Mouse (Mus musculus) frontal cortex, postnatal 25 days (tissue): ENCODE measurements around the gene Dnah2.
A peak's percentile ranks its signal among the peaks of the same experiment; 100 is the strongest.

Source experiments
- DNase-seq, 2 experiments: peaks; one replicate each; pipeline ENCODE4 v3.0.0; 2022; ENCODE audit warnings: low spot score in 2 of 2

Gene Dnah2

DNA sequence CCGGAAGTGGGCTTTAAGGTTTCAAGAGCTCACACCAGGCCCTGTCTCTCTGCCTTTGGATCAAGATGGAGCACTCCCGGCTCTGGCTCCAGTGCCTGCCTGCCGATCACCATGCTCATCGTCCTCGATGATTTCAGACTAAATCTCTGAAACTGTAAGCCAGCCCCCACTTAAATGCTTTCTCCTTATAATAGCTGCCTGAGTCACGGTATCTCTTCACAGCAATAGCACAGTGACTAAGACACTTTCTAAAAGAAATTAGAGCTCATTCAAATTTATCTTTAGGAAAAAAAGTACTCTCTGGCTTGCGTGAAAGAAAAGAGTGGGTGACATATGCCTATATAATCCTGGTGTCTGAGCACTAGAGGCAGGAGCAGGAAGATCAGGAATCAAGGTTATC, 84.9 kb downstream of the Dnah2 start:
- DNase-seq, result no peak

- DNase-seq, result no peak
Observed at GRCm38 (mm10) chr11:69461568-69461967, 87.3 kb downstream of the Dnah2 start.

- no peak for DNase-seq
Observed at GRCm38 (mm10) chr11:69459883-69460282, 89.0 kb downstream of the Dnah2 start.

DNA sequence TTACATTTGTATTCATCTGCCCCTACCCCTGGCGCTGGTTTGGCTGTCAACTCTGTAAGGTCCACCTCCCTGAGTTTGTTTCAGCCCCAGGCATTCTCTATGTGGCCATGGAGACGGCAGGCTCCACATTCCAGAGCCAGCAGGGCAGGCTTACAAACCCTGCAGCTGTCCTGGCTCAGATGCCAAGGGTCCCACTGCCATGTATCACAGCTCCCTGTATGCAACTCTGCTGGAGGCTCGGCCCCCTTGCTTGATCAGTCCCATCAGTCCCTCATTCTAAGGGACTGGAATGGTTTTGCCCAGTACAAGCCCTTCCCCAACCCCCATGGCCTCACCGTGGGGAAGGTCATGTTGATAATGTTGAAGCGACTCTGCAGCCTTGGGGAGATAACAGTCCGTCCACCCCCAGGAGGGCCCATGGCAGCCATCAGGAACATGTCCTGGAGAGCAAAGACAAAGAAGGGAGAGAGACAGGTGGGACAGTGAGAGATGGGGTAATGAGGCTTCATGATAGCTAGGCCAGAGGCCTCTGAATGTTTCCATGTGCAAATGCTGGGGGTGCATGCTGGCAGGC, 91.8 kb downstream of the Dnah2 start:
- no peak for DNase-seq

DNA sequence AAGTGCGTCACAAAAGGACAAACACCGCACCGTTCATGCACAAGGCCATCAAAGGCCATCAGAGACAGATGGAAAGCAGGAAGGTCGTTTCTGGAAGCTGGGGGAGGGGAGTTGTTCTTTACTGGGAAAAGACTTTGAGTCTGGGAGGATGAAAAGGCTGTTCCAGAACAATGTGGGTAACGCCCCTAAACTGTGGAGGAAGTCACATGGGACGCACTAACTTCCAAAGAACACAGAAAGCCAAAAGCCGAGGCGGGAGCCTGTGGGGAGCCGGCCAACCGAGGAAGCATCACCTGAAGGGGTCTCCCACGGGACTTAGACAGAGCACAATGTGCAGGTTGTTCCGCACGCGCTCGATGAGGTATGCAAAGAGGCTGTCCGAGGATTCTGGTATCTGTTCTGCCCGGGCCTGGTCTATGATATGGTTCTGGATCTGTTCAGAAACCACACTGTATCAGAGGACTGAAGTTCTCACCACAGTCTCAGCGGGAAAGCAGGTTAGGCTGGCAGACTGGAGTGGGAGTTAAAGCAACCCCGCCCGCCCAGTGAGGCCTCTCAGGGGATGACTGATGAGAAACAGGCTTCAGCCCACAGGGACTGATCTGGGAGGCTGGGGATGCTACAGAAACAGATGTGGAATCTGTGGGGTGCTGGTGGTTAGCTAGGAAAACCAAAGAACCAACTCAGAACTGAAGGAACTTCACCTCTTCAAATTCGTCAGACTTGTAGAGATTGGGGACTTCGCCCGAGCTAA, 96.6 kb downstream of the Dnah2 start:
- DNase-seq, result no peak

DNA sequence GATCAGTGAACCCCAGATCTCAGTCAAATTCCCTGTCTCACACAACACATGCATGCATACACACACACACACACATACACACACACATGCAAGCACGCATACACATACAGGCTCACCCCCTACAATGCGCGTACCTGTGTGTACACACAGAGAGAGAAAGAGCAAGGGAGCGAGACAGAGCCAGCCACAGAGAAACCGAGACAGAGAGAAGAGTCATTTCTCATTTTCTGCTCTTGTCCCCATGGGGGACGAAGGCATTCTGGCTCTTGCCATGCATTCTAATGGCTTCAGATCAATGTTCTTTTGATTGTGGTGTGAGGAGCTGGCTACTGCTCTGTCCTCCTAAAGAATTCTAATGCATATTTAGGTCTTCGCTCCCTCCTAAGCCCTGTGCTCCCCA, 101.6 kb downstream of the Dnah2 start:
- no peak for DNase-seq

DNA sequence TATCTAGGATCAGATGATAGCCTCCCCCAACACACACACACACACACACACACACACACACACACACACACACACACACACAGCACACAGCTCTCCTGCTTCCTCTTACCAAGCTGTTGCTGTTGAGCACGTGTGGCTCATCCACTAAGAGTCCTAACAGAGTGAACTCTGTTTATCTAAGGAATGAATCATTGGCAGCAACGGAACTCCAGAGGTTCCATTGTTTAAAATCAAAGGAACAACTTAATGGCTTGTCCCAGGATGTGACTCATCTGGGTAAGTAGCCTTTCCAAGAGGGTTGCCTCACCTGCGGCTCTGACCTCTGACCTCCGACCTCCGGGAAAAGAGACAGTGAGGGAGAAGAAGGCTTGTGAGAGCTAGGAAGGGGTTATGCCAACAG, 105.6 kb downstream of the Dnah2 start:
- no peak for DNase-seq

- DNase-seq, result no peak
Observed at GRCm38 (mm10) chr11:69437291-69437690, 111.6 kb downstream of the Dnah2 start.

- DNase-seq, result no peak
Observed at GRCm38 (mm10) chr11:69433189-69433588, 115.7 kb downstream of the Dnah2 start.

DNA sequence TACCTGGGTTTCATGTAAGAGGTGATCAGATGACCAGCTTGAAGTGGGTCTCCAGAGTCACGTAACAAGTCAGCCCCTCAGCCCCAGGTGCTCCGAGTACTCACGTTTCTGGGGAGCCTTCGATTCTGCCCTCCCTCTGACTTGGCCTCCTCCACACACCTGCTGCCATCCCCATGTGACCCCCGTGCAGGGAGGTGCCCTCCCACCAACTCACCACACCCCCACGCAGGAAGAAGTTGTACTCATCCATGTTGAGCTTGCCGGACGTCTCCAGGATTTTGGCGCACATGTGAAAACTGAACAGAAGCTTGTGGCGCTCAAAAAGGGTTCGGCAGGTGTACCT, 116.3 kb downstream of the Dnah2 start:
- DNase-seq, result no peak

GRCm38 (mm10) chr11:69431829-69432639, 116.9 kb downstream of the Dnah2 start:
- peak in 1 of 2 experiments; percentile 62 for DNase-seq

DNA sequence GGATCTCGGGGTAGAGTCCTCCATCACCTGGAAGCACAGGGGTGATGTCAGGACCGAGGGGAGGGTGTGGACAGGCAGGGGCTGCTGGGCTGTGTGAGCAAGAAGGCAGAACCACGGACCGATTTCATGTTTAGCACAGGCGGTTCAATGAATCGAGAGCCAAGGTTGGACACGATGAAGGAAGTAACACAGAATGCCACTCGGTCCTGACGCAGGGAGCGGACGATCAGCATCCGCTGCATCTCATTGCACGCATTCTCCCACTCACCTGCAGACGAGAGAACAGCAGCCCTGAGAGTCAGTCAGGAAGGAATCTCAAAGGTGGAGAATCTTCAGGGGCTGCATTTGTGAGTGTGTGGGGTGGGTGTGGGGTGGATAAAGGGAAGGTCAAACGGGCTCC, 118.3 kb downstream of the Dnah2 start:
- DNase-seq, result no peak

- no peak for DNase-seq
Observed at GRCm38 (mm10) chr11:69429313-69429712, 119.6 kb downstream of the Dnah2 start.

DNA sequence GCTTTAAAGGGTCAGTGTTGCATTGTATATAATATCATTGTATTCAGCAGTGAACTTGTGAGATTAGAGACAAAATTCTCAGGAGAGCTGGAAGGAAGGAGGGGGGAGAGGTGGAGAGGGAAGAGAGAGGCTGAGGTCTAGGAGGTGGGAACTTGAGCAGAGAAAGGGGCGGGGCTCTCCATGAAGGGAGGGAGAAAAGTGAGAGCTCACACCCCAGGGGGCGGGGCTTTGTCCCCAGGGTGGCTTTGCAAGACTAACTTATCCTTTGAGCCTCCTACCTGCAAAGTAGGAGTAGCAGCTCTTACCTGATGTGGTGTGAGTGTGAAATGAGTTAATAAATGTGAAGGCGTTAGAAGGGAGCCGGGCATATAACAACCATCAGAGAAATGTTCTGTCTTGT, 120.2 kb downstream of the Dnah2 start:
- DNase-seq, result no peak

DNA sequence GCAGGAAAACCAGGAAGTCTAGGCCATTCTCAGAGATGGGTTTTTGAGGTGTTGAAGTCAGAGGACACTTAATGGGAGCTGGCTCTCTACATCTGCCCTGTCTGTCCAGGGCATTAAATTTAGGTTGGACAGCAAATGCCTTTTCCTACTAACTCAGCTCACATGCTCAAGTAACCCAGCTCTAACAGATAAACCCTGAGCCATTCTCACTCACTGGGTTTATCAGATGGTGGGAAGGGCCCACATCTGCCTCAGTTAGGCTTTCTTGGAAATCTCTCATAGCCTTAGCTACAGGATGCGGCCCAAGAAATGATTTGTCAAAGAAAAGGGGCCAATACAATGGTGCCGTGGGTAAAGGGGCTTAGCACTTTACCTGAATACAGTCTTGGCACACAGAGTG, 122.7 kb downstream of the Dnah2 start:
- no peak for DNase-seq

- no peak for DNase-seq
Observed at GRCm38 (mm10) chr11:69423885-69424284, 125.0 kb downstream of the Dnah2 start.

DNA sequence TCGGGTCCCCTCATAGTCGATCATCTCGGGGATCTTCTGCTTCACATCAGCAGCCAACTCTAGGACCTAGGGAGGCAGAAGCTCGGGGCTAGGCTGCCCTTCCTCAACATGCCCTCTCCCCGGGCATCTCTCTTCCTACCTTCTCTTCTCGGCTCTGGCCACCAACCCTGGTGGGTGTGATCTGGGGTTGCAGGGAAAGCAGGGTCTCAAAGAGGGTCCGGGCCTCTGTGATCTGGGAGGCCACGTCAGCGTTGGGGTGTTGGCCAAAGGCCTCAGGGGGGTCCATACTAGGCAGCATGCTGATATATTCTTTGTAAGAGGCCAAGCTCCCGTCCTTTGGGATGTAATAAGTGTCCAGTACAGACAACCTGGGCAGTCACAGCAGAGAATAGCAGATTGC, 126.1 kb downstream of the Dnah2 start:
- no peak for DNase-seq

- no peak for DNase-seq
Observed at GRCm38 (mm10) chr11:69421131-69421977, 127.6 kb downstream of the Dnah2 start.

GRCm38 (mm10) chr11:69420554-69421000, 128.3 kb downstream of the Dnah2 start:
- no peak for DNase-seq

DNA sequence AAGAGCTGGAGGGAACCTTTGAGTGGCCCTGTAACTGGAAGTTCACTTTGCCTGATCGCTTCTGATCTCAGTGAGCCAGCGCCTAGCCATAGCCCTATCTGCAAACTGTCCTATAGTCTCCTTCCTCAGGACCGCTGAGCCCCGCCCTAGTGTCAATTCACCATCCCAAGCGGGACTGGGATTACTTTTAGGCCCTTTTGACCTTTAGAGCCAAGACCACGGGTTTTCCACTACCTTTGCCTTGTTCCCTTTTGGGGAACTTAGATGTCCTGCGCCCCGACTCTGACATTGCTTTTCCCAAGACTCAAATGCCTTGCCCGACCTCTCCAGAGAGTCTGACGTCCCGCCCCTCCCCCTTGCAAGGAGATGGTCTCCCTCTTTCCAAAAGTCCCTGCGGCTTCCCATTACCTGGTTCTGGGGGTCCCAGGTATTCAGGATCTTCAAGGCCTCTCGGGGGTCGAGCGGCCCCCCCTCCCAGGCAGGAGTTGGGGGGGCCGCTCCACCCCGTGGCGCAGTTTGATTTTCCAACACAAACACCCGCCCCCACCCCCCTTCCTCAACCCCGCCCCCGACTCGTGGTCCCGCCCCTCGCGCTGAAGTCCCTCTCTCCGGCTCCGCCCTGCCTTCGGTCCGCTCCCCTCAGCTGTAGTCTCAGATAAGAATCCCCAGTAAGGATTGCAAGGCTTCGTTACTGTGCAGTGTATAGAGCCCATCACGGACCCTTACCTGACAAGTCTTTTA, 128.9 kb downstream of the Dnah2 start:
- DNase-seq, result no peak

DNA sequence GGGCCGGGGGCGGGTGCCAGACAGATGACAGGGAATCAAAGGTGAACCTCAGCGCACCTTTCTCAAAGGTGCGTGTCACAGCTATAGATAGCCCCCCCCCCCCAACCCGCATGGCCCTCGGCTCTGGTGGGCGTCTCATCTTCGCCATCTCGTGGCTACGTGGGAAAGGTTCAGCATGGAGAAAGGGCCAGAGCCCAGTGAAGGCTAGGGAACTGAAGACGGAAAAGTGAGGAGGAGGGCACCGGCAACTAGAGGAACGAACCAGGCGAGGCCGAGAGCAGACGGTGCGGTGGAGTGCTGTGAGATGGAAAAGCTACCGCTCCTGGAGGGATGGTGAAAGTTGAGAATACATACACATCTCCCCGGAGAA, 129.5 kb downstream of the Dnah2 start:
- DNase-seq, result no peak
